Mouse (Mus musculus) megakaryocyte, embryonic 14.5 days (primary cell): ENCODE results near the gene Slc27a4.

Source experiments
- FLI1 ChIP-seq: IDR thresholded peaks from 2 replicates; pipeline ENCODE4 v1.6.1; 2012; ENCODE audit warnings: low read length, inconsistent platforms, mixed read lengths
- GATA1 ChIP-seq: IDR thresholded peaks from 3 replicates; pipeline ENCODE4 v1.6.1; 2012; ENCODE audit warnings: mixed read lengths, low read length, inconsistent platforms, borderline replicate concordance

- TF ChIP-seq GATA1, result peak; percentile 74
- no peak for TF ChIP-seq FLI1
Observed at GRCm38 (mm10) chr2:29839460-29839859, 37.0 kb downstream of the Slc27a4 start.
